Comparison of ENCODE assay signal across 8 mouse cellular contexts in the genomic region with DNA sequence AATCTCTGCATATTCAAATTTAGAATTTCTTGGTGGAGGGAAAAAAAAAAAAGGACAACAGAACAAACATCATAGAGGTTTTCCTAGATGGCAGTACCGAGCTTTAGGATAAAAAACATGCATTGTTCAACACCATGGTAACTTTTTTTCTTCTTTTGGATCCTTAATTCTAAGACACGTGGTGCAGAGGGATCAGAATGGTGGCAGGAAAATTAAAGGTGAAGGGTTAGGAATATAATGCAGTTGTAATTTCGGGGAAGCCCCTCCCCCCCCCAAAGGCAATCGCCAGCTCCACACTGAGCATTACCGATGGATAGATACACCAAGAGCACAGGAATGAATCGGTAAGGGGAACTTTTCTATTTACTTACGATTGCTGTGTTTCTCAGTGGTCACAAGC. TPM values are rescaled to one million over a fixed set of nuclear protein-coding genes. Genes with fewer than 3 reads are reported as not detected.
DNase-seq lines count a peak whose midpoint lies in the region; ATAC-seq lines count a peak whose summit lies in the region.

No protein-coding gene starts in this region.

- H3K27ac ChIP-seq in brown adipose tissue, adult 24 weeks (replicated peaks; ENCODE audit: low read depth, low read length), result peak overlapping the region; percentile 77
- peak overlapping the region; percentile 99 for H3K27ac ChIP-seq in hindbrain, embryonic 12.5 days
- peak overlapping the region; percentile 97; the same call in 1 of the 2 replicates for H3K27ac ChIP-seq in midbrain, embryonic 13.5 days

- peak overlapping the region; percentile 82 for H3K4me2 ChIP-seq in hindbrain, embryonic 12.5 days (replicated peaks)
- peak overlapping the region; percentile 92 for H3K4me2 ChIP-seq in midbrain, embryonic 13.5 days (replicated peaks)

- H3K4me3 ChIP-seq in brown adipose tissue, adult 24 weeks (ENCODE audit: insufficient read depth, low read depth, low read length), result peak overlapping the region; percentile 74
- peak overlapping the region; percentile 90 for H3K4me3 ChIP-seq in hindbrain, embryonic 12.5 days
- peak overlapping the region; percentile 90 for H3K4me3 ChIP-seq in midbrain, embryonic 13.5 days (replicated peaks)

- 0% methylated on average over 7 of the region's 7 CpGs for WGBS in hindbrain, embryonic 12.5 days
- 1% methylated on average over 7 of the region's 7 CpGs for WGBS in midbrain, embryonic 13.5 days

- ATAC-seq in hindbrain, embryonic 12.5 days (ENCODE audit: low FRiP score), result no peak
- ATAC-seq in midbrain, embryonic 13.5 days, result no peak
- ATAC-seq in activated CD4-positive, CD25-positive, alpha-beta regulatory T cell, adult 4 months, result no peak

- H3K4me1 ChIP-seq in brown adipose tissue, adult 24 weeks (ENCODE audit: control insufficient read depth, insufficient read depth, insufficient read length, low read length), result no peaks in the 10 kb centered on the region
- H3K4me1 ChIP-seq in hindbrain, embryonic 12.5 days, result peaks cover 44% of the 10 kb centered on the region
- peaks cover 55% of the 10 kb centered on the region for H3K4me1 ChIP-seq in midbrain, embryonic 13.5 days (replicated peaks)

- peak; percentile 12 to 20 for DNase-seq in cerebellum, postnatal 10 days
- no peak for DNase-seq in cerebellum, adult 18-20 months
- no peak for DNase-seq in gastrocnemius, postnatal 10 days
- no peak for DNase-seq in frontal cortex, postnatal 14 days (ENCODE audit: low spot score in 2 of 2)

- H3K36me3 ChIP-seq in hindbrain, embryonic 12.5 days, result no peaks in the 10 kb centered on the region
- H3K36me3 ChIP-seq in midbrain, embryonic 13.5 days, result no peaks in the 10 kb centered on the region

- H3K27me3 ChIP-seq in hindbrain, embryonic 12.5 days, result no peaks in the 10 kb centered on the region
- peaks cover 21% of the 10 kb centered on the region for H3K27me3 ChIP-seq in midbrain, embryonic 13.5 days

- H3K9me3 ChIP-seq in hindbrain, embryonic 12.5 days (replicated peaks), result no peaks in the 10 kb centered on the region
- H3K9me3 ChIP-seq in midbrain, embryonic 13.5 days, result no peaks in the 10 kb centered on the region

- H3K9ac ChIP-seq in hindbrain, embryonic 12.5 days, result peak overlapping the region; percentile 95
- peak overlapping the region; percentile 93 for H3K9ac ChIP-seq in midbrain, embryonic 13.5 days (replicated peaks)

RNA-seq across cellular contexts. Expression of gene Gas1, which starts 2.2 kb away (rescaled TPM):
- 35.6 and 47.5 TPM in 2 replicates for polyA plus RNA-seq in brown adipose tissue, adult 24 weeks (2012; ENCODE audit: insufficient read depth, insufficient read length, missing spikeins)
- polyA plus RNA-seq in hindbrain, embryonic 12.5 days (2016; fragmentation: Nextera tagmentation; extraction: Ambion mirVana), result 159 and 173 TPM in 2 replicates
- 17.5 and 30.6 TPM in 2 replicates for polyA plus RNA-seq in midbrain, embryonic 13.5 days (2015; fragmentation: Nextera tagmentation; extraction: Ambion mirVana)
- 10 to 100 TPM; 68.7 to 70.5 TPM for total RNA-seq in gastrocnemius, postnatal 10 days (2021)
- not detected for polyA plus RNA-seq in activated CD4-positive, CD25-positive, alpha-beta regulatory T cell, adult 4 months (2017; shearing (Covaris generic))

Comparison
In these comparisons a context has a peak if more than half of its experiments do, and no peak if none do; other contexts are left out.
1. DNase-seq: peak in cerebellum, postnatal 10 days (2 of 2); none in cerebellum, adult 18-20 months (0 of 2), gastrocnemius, postnatal 10 days (single experiment) and frontal cortex, postnatal 14 days (0 of 2).
2. RNA of gene Gas1, which starts 2.2 kb away (polyA plus RNA-seq): 159 to 173 TPM in hindbrain, embryonic 12.5 days, 35.6 to 47.5 TPM in brown adipose tissue, adult 24 weeks and 17.5 to 30.6 TPM in midbrain, embryonic 13.5 days; not detected in activated CD4-positive, CD25-positive, alpha-beta regulatory T cell, adult 4 months; every median in the first group is over 10 times any median in the second.
3. Peak in every context shown above with its lines, with median percentiles within 50 percentile points of each other: H3K27ac ChIP-seq and H3K4me3 ChIP-seq.